Mouse (Mus musculus) E14TG2a.4 (cell line): Measurements from ENCODE around the gene A030003K21Rik.
A peak's percentile ranks its signal among the peaks of the same experiment; 100 is the strongest.
"Not testable (repeated sequence)": the region's sequence is repeated elsewhere in the genome, so short reads cannot be mapped to it uniquely, and the experiment has no call there.

ENCODE experiments used
- H3K27me3 ChIP-seq: 2 replicates; pipeline ENCODE4 v1.6.1; 2014; ENCODE audit warnings: low read length, control low read depth; ENCODE audit not compliant: insufficient read depth
- H3K36me3 ChIP-seq: 2 replicates; pipeline ENCODE4 v1.6.1; 2014; ENCODE audit warnings: low read length, control low read depth; ENCODE audit not compliant: insufficient read depth
- H3K4me1 ChIP-seq: replicated peaks from 2 replicates; pipeline ENCODE4 v1.6.1; 2014; ENCODE audit warnings: low read depth, low read length, control low read depth
- H3K4me3 ChIP-seq: replicated peaks from 2 replicates; pipeline ENCODE4 v1.5.1; 2014; ENCODE audit warnings: mild to moderate bottlenecking, low read length
- H3K9me3 ChIP-seq: 2 replicates; pipeline ENCODE4 v1.6.1; 2014; ENCODE audit warnings: low read length, control low read depth
- CTCF ChIP-seq: conservative IDR thresholded peaks from 2 replicates; pipeline ENCODE4 v1.5.1; 2014; ENCODE audit warnings: low read length
- NANOG ChIP-seq: IDR thresholded peaks from 2 replicates; pipeline ENCODE4 v1.6.1; 2014; ENCODE audit warnings: borderline replicate concordance, low read length, mixed read lengths
- POU5F1 ChIP-seq: IDR thresholded peaks from 2 replicates; pipeline ENCODE4 v1.6.1; 2014; ENCODE audit warnings: low read length, borderline replicate concordance

Gene A030003K21Rik

DNA sequence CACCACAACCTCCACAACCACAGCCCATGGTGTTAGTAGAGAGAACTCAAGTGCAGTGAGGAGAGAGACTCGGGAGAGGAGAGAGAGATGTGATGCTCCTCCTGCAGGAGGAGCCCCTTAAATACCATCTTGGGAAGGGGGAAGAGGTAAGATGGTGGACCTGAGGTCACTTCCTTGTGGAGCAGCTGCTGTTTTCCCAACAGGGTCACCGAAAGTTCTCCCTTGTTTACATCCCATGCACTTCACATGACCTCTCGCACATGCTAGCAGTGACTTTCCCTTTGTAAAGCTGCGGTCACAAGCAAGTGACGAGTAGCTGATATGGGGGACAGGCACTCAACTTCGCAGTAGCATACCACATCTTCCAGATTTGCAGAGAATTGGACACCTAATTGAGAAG is at the start of gene A030003K21Rik:
Gene A030003K21Rik, minus strand, starts transcription at position 94 of the 400 bp plus-strand sequence.
- H3K27me3 ChIP-seq, H3K36me3 ChIP-seq, H3K4me3 ChIP-seq, H3K4me1 ChIP-seq: not testable (repeated sequence)
- H3K9me3 ChIP-seq: peaks cover 41% of the 10 kb centered on the region

DNA sequence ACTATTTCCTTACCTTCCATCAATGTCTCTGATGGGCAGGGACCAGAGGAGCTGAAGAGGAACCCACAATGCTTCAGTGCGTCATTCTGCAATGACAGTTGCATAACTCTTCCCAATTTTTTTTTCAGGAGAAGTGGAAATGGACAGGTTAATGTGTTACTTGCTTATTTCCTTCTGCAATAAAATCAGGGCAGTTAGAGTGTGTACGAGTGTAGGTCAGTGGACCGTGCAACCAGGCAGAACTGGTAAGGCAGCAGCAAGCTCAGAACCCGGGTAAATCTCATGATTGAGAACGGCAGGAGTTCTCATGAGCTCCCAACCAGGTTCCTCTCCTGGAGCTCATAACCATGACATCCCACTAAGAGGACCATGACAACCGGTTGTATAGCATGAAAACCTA is 48.9 kb upstream of the A030003K21Rik start:
- Histone ChIP-seq H3K36me3 (no peaks in the 10 kb centered on the region), H3K4me1 (no peaks in the 10 kb centered on the region), H3K27me3 (no peaks in the 10 kb centered on the region), H3K4me3 (no peak overlapping the region), H3K9me3 (no peaks in the 10 kb centered on the region)
- TF ChIP-seq POU5F1: no peak
- no peak for TF ChIP-seq NANOG
- no peak for TF ChIP-seq CTCF

DNA sequence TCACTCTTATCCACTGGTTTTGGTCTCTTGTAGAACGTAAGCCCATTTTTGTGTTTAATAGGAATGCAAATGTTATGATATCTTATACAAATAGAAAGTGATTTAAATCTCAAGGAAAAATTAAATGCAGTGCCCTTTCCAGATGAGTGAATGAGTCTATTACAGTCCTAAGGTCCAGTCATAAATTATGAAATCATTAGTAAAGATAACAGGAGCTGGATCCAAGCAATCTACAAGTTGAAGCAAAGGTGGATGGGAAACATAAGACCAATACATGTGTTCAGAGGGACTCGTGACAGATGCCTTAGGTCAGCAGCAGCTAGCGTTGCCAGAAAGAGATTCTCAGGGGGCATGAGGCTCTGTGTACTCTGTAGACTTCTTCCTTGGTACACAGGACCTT is 48.4 kb upstream of the A030003K21Rik start:
- H3K4me3 ChIP-seq: no peak overlapping the region
- no peaks in the 10 kb centered on the region for H3K4me1 ChIP-seq
- H3K36me3 ChIP-seq: no peaks in the 10 kb centered on the region
- no peak for TF ChIP-seq NANOG
- no peak for TF ChIP-seq POU5F1
- TF ChIP-seq CTCF: no peak
- no peaks in the 10 kb centered on the region for H3K27me3 ChIP-seq
- H3K9me3 ChIP-seq: no peaks in the 10 kb centered on the region

DNA sequence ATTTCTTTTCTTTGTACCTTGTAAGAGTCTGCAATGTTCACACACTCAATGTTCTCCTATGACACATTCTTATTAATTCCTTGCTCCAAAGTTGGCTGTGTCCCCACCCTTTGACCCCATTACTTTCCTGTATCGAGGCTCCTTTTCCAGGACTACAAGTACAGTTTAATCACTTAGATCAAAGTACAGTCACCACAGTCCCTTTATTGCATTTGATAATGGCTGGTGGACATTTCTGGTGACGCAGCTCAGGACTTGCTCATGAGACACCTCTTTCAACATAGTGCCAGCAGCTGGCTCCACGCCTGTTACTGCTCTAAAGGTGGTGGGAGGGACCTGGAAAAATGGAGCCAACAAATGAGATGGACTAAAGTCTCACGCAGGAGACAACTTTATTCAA is 47.9 kb upstream of the A030003K21Rik start:
- Histone ChIP-seq H3K9me3 (no peaks in the 10 kb centered on the region), H3K4me3 (no peak overlapping the region), H3K36me3 (no peaks in the 10 kb centered on the region), H3K4me1 (no peaks in the 10 kb centered on the region), H3K27me3 (no peaks in the 10 kb centered on the region)
- TF ChIP-seq CTCF (no peak), POU5F1 (no peak), NANOG (no peak)

DNA sequence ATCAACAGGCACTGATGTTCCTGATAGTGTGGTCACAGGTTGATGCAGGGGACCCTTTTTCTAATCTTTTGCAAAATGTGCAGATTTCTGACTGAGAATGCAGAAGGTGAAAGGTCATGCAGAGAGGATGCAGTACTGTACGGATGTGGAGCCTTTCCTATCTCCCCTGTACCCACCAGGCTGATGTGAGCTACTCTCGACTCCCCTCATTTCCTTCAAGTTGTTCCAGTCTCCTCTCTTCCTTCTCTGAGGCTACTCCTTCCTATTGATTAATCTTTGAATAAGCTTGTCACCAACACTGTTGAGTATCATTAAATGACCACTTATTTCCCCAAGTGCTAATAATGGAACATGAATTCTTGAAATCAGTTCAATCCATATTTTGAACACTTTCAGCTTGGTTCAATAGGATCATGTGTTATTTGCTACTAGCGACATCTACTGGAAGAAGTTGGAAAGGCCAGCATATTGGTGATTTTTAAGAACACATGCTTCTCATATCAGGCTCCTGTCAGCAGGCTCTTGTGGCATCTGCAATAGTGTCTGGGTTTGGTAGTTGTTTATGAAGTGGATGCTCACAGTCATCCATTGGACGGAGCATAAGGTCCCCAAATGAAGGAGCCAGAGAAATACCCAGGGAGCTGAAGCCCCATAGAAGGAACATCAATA is 44.5 kb upstream of the A030003K21Rik start:
- peaks cover 8% of the 10 kb centered on the region for H3K9me3 ChIP-seq
- H3K4me1 ChIP-seq: no peaks in the 10 kb centered on the region
- TF ChIP-seq NANOG (no peak), CTCF (peak; percentile 89)
- no peak overlapping the region for H3K4me3 ChIP-seq
- no peaks in the 10 kb centered on the region for H3K27me3 ChIP-seq
- no peaks in the 10 kb centered on the region for H3K36me3 ChIP-seq

DNA sequence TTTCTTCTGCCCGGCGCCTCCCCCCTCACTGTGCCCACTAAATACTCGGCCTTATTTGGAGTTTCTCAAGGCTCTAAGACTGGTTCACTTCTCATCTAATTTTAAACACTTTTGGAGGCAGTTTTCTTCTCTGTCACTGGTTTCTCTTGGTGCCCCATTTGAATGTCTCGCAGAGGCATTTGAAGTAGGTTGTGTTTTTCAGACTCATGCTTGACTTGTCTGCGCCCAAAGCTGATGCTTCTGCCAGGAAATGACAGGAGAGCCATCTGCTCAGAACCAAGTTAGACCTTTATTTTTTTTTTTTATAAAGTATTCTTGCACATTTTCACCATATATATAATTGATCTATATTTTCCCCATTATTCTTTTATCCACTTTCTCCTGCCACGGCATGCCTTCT is 43.5 kb upstream of the A030003K21Rik start:
- no peak for TF ChIP-seq POU5F1
- no peak for TF ChIP-seq NANOG
- no peak for TF ChIP-seq CTCF
- H3K4me3 ChIP-seq: no peak overlapping the region
- no peaks in the 10 kb centered on the region for H3K27me3 ChIP-seq
- peaks cover 8% of the 10 kb centered on the region for H3K9me3 ChIP-seq
- H3K36me3 ChIP-seq: no peaks in the 10 kb centered on the region
- H3K4me1 ChIP-seq: no peaks in the 10 kb centered on the region

DNA sequence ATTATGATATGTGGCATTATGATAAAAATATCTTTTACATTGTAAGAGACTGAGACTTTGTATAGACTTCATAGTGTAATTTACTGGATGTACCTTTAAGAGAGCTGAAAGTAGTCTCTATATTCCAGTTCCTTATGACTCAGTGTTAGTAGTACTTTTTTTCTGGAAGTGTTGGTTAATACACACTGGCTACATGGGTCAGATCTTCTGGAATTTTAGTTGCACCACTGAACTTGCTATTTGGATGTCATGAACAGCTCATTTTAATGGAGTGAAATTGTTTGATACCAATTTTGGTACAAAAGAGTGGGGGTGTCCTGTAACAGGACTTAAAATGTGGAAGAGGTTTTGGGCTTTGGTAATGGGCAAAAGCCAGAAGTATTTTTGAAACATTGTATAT is 34.7 kb upstream of the A030003K21Rik start:
- H3K4me3 ChIP-seq: no peak overlapping the region
- H3K27me3 ChIP-seq: no peaks in the 10 kb centered on the region
- TF ChIP-seq NANOG (no peak), POU5F1 (no peak), CTCF (no peak)
- no peaks in the 10 kb centered on the region for H3K36me3 ChIP-seq
- no peaks in the 10 kb centered on the region for H3K4me1 ChIP-seq
- H3K9me3 ChIP-seq: no peaks in the 10 kb centered on the region

DNA sequence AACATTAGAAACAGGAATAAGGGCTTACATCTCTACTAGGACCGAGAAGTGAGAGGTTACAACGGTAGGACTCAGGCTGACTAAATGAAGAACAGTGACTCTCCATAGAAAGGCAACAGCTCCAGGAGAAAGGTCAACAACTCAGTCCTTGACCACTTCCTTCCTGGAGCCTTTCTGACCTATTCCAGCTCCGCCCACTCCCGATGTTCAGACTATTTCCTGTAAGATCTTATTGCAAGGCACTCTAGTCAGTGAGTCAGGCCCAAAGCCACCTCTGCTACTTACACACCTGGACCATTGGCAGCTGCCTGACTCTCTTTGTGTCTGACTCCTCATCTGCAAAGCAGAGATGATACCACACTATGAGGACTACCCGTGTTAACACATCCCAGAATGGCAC is 32.6 kb upstream of the A030003K21Rik start:
- Histone ChIP-seq H3K9me3 (no peaks in the 10 kb centered on the region), H3K27me3 (no peaks in the 10 kb centered on the region), H3K4me1 (no peaks in the 10 kb centered on the region), H3K36me3 (no peaks in the 10 kb centered on the region), H3K4me3 (no peak overlapping the region)
- TF ChIP-seq POU5F1: no peak
- TF ChIP-seq CTCF: no peak
- TF ChIP-seq NANOG: no peak

DNA sequence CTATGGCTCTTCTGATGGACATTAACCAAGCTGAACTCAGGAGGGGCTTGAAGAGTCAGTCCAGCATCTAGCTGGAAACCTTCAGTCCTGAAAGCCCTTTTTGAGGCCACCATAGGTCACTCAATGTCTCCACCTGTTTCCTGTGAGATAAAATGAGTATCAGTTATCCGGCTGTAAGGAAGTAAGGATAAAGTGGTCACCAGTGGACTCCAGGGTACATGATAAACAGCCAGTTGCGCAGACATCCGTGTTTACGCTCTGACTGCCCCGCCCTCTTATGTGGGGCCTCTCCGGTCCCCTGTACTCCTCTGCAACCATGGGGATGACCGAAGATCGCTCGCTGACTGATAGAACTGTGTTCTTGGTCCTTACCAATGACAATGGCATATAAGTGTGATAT is 31.2 kb upstream of the A030003K21Rik start:
- Histone ChIP-seq H3K4me3 (no peak overlapping the region), H3K9me3 (no peaks in the 10 kb centered on the region), H3K36me3 (no peaks in the 10 kb centered on the region), H3K4me1 (no peaks in the 10 kb centered on the region), H3K27me3 (no peaks in the 10 kb centered on the region)
- no peak for TF ChIP-seq CTCF
- TF ChIP-seq NANOG: no peak
- TF ChIP-seq POU5F1: no peak
